Mouse (Mus musculus) liver, embryonic 14.5 days (tissue): Measurements from ENCODE around the gene Olfr750. TPM values are rescaled to one million over a fixed set of nuclear protein-coding genes. Genes with fewer than 3 reads are reported as not detected.
A peak's percentile ranks its signal among the peaks of the same experiment; 100 is the strongest.

ENCODE experiments used
- ATAC-seq: fragments of 200-750 bp; cut with Nextera tagmentation; 2 replicates; pipeline ENCODE4 v1.8.0; 2017; ENCODE audit warnings: moderate number of reproducible peaks, mild to moderate bottlenecking, moderate library complexity; ENCODE audit not compliant: insufficient read depth
- DNase-seq, 3 experiments: peaks; one replicate each; pipeline ENCODE4 v3.0.0-alpha.2; 2012 to 2013; ENCODE audit warnings: low read depth in 3 of 3, low spot score in 3 of 3
- H3K27ac ChIP-seq: fragments of 300-500 bp; sonication (generic); 2 replicates; pipeline ENCODE4 v1.5.1; 2014; ENCODE audit warnings: moderate library complexity, mild to moderate bottlenecking, control low read depth, inconsistent platforms
- H3K27me3 ChIP-seq: fragments of 300-500 bp; sonication (generic); 2 replicates; pipeline ENCODE4 v1.6.1; 2014; ENCODE audit warnings: mild to moderate bottlenecking, low read length, moderate library complexity; ENCODE audit not compliant: control insufficient read depth, insufficient read depth
- H3K36me3 ChIP-seq: fragments of 300-500 bp; sonication (generic); replicated peaks from 2 replicates; pipeline ENCODE4 v1.6.1; 2014; ENCODE audit warnings: low read depth; ENCODE audit not compliant: control insufficient read depth, insufficient read depth
- H3K4me1 ChIP-seq, 2 experiments: fragments of 200-500 bp in 1 of 2; fragments of 300-500 bp in 1 of 2; sonication (generic) in 1 of 2; replicated peaks; 2 replicates each; pipeline ENCODE4 v1.6.1; 2012 to 2014; ENCODE audit warnings: antibody characterized with exemption in 1 of 2, inconsistent platforms in 1 of 2, low read length in 1 of 2; ENCODE audit not compliant: control insufficient read depth in 2 of 2, insufficient read depth in 2 of 2
- H3K4me2 ChIP-seq: fragments of 300-500 bp; sonication (generic); 2 replicates; pipeline ENCODE4 v1.6.1; 2014; ENCODE audit warnings: low read depth, mild to moderate bottlenecking, control low read depth, moderate library complexity
- H3K4me3 ChIP-seq, 2 experiments: fragments of 200-500 bp in 1 of 2; fragments of 300-500 bp in 1 of 2; sonication (generic) in 1 of 2; 2 replicates each; pipeline ENCODE4 v1.5.1; 2012 to 2014; ENCODE audit warnings: low read depth in 2 of 2, low read length in 2 of 2, mild to moderate bottlenecking in 2 of 2, control low read depth in 1 of 2, inconsistent platforms in 1 of 2, moderate library complexity in 1 of 2; ENCODE audit not compliant: insufficient read depth in 1 of 2
- H3K9ac ChIP-seq: fragments of 300-500 bp; sonication (generic); replicated peaks from 2 replicates; pipeline ENCODE4 v1.6.1; 2014; ENCODE audit warnings: mild to moderate bottlenecking, control low read depth, moderate library complexity
- H3K9me3 ChIP-seq: fragments of 300-500 bp; sonication (generic); 2 replicates; pipeline ENCODE4 v1.6.1; 2016; ENCODE audit warnings: low read length, mixed read lengths; ENCODE audit not compliant: control insufficient read depth
- CTCF ChIP-seq: IDR thresholded peaks from 2 replicates; pipeline ENCODE4 v1.5.1; 2016; ENCODE audit warnings: antibody characterized with exemption, low read depth, control low read depth
- EP300 ChIP-seq: IDR thresholded peaks from 2 replicates; pipeline ENCODE4 v1.6.1; 2016; ENCODE audit warnings: antibody characterized with exemption, low read depth
- WGBS: fragments of 180-500 bp; shearing (Covaris S2); extraction: QIAGEN DNeasy Blood & Tissue Kit; methylation state at CpG from one replicate; pipeline ENCODE4 v1.1.7; 2014; ENCODE audit not compliant: insufficient replicate concordance; 5-methylcytosine and 5-hydroxymethylcytosine counted together
- polyA plus RNA-seq, 2 experiments: library from polyadenylated mRNA; depleted of rRNA in 1 of 2; stranded (reverse) in 1 of 2; unstranded in 1 of 2; fragments of >200 nt; fragmentation: Nextera tagmentation in 1 of 2; extraction: Ambion mirVana in 1 of 2; gene quantifications; 2 replicates each; pipeline versions ENCODE4 v1.2.1 to v1.2.3; 2012 to 2014

Gene Olfr750
- polyA plus RNA-seq, 2 experiments: not detected

GRCm38 (mm10) chr14:51060761-51061160 is 13.5 kb downstream of the Olfr750 start:
- H3K4me2 ChIP-seq: no peak overlapping the region
- H3K27me3 ChIP-seq: no peaks in the 10 kb centered on the region
- H3K9me3 ChIP-seq: no peaks in the 10 kb centered on the region
- no peaks in the 10 kb centered on the region for H3K36me3 ChIP-seq
- no peak overlapping the region for H3K9ac ChIP-seq
- TF ChIP-seq CTCF: no peak
- TF ChIP-seq EP300: no peak
- 72% methylated on average over 5 of the region's 5 CpGs for WGBS
- peaks cover 1 to 13% of the 10 kb centered on the region in 2 experiments; a peak in 3 of 4 replicates for H3K4me1 ChIP-seq
- H3K4me3 ChIP-seq: no peak overlapping the region
- ATAC-seq (no peak), DNase-seq (no peak)
- H3K27ac ChIP-seq: no peak overlapping the region

DNA sequence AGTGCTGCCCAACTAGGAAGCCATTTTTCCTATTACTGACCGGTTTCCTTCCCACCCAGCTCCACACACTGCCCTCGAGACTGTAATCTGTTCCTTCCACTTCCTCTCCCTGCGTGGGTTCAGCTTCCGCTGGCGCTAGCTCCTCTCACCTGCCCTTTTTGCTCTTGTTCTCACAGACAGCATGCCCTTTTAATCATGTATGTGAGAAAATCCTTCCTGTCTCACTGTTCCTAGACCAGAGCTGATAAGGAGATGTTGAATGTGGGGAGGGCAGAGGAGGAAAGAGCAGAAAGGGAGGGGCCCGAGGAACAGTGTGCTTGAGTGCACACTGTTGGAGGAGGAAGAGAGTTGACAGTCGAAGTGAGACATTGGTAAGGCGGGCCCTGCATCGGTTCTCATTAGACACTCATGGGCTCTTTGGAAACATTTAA is 16.8 kb downstream of the Olfr750 start, which contains the start of gene Rnase12:
TSS of gene Rnase12 (minus strand) at position 261 of the 431 bp plus-strand sequence.
- Histone ChIP-seq H3K36me3 (no peaks in the 10 kb centered on the region), H3K27ac (no peak within 1 kb of the TSS)

DNA sequence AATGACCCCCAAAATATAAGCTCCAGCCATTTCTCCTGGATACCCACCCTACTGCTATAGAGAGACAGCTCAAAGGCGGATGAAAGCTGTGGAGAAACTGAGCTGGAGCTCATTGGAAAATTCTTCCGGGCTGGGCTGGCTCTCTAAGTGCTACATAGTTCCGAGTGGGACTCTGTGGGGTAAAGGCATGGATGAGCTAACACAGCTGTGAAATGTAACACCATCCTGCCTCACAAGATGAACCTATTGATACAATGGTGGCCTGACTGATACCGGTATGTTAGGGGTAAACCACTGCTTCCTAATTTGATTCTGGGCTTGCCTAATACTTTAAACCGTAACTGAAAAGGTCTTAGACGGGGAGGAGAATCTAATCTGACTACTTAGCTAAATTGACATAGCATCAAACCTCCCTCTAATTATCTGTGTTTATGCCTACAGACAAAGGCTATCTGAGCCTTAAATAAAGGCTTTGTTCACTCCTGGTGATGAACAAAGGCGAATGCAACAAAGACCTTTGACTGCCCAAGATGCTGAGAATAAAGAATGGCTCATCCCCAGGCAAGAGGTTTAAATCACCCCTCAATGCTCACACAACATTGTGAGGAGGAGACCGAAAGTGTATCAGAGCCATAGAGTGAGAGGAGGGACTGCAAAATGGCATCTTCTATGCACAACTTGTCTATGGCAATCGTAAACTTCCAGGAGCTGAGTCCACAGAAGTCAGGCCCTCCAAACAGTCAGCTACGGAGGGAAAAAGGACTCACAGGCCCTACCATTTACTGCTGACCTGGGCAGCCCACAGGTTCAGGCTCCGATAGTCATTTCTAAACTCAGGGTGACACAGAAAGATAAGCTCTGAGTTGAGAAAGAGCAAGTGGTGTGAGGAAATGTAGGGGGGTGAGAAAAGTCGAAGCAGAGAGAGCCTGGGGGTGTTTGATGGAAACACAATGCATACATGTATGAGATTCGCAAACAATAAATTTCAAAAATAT is 19.7 kb downstream of the Olfr750 start:
- 48% methylated on average over 13 of the region's 13 CpGs for WGBS
- no peak overlapping the region for H3K4me3 ChIP-seq
- H3K36me3 ChIP-seq: no peaks in the 10 kb centered on the region
- H3K9ac ChIP-seq: no peak overlapping the region
- TF ChIP-seq EP300: no peak
- no peak for TF ChIP-seq CTCF
- no peak overlapping the region for H3K4me2 ChIP-seq
- ATAC-seq: no peak
- no peak overlapping the region for H3K27ac ChIP-seq
- no peaks in the 10 kb centered on the region for H3K9me3 ChIP-seq
- peaks cover 0 to 10% of the 10 kb centered on the region in 2 experiments; a peak in 3 of 4 replicates for H3K4me1 ChIP-seq
- DNase-seq: no peak
- H3K27me3 ChIP-seq: no peaks in the 10 kb centered on the region

More for the DNA sequence above, 16.8 kb downstream of the Olfr750 start, which contains the start of gene Rnase12:
- 6% methylated on average over 9 of the region's 9 CpGs for WGBS
- peak; percentile 58; the same call in 1 of the 2 replicates for ATAC-seq
- Histone ChIP-seq H3K9ac (no peak within 1 kb of the TSS), H3K9me3 (no peaks in the 10 kb centered on the region), H3K4me3 (no peak within 1 kb of the TSS), H3K4me1 (peaks cover 0 to 15% of the 10 kb centered on the region in 2 experiments; a peak in 3 of 4 replicates), H3K27me3 (no peaks in the 10 kb centered on the region), H3K4me2 (peak within 1 kb of the TSS; percentile 37)
- TF ChIP-seq EP300 (no peak), CTCF (no peak)
- DNase-seq: no peak

- DNase-seq: no peak
- H3K4me3 ChIP-seq: no peak overlapping the region
- peaks cover 0 to 10% of the 10 kb centered on the region in 2 experiments; a peak in 3 of 4 replicates for H3K4me1 ChIP-seq
- H3K27ac ChIP-seq: no peak overlapping the region
- no peak for TF ChIP-seq CTCF
- TF ChIP-seq EP300: no peak
- WGBS: 60% methylated on average over 5 of the region's 5 CpGs
- no peaks in the 10 kb centered on the region for H3K36me3 ChIP-seq
- H3K27me3 ChIP-seq: no peaks in the 10 kb centered on the region
- H3K9ac ChIP-seq: no peak overlapping the region
- ATAC-seq: no peak
- no peaks in the 10 kb centered on the region for H3K9me3 ChIP-seq
- H3K4me2 ChIP-seq: no peak overlapping the region
These were observed 21.1 kb downstream of the Olfr750 start for GRCm38 (mm10) chr14:51053176-51053575.

DNA sequence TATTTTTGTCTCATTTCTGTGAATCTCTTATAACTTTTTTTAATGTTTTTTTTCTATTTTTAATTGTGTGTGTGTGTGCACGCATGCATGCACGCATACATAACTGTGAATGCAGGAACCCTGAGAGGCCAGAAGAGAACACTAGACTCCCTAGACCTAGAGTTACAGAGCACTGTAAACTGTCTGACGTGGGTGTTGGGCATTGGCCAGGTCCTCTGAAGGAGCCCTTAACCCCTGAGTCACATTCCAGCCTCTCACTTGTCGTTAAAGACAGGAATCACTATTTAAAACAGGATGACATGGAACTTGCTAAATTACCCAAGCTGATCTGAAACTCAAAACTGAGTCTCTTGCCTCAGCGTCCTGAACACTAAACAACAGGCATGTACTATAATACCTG is 22.3 kb downstream of the Olfr750 start:
- 58% methylated on average over 5 of the region's 5 CpGs for WGBS
- Histone ChIP-seq H3K9ac (no peak overlapping the region), H3K4me2 (no peak overlapping the region), H3K4me3 (no peak overlapping the region), H3K9me3 (no peaks in the 10 kb centered on the region), H3K4me1 (peaks cover 0 to 5% of the 10 kb centered on the region in 2 experiments; a peak in 2 of 4 replicates), H3K36me3 (no peaks in the 10 kb centered on the region), H3K27me3 (no peaks in the 10 kb centered on the region), H3K27ac (no peak overlapping the region)
- TF ChIP-seq CTCF: no peak
- ATAC-seq: no peak
- DNase-seq: no peak
